Mouse (Mus musculus): ENCODE results near the gene Oas1g. TPM values are rescaled to one million over a fixed set of nuclear protein-coding genes. Genes with fewer than 3 reads are reported as not detected.
"Not testable (repeated sequence)": the region's sequence is repeated elsewhere in the genome, so short reads cannot be mapped to it uniquely, and the experiment has no call there.

Oas1g gene
- polyA plus RNA-seq, 1 experiment = 1.4 TPM

- TF ChIP-seq POLR2A (IDR thresholded peaks at IDR 0.05; ENCODE audit: low read depth, low read length) (no peak), CTCF (IDR thresholded peaks at IDR 0.05; ENCODE audit: extremely low read depth, insufficient read depth, insufficient read length, insufficient replicate concordance) (no peak)
- WGBS = 55% methylated on average over 6 of the region's 6 CpGs
- no peaks in the 10 kb centered on the region for H3K4me1 ChIP-seq (ENCODE audit: control insufficient read depth, insufficient read depth, insufficient read length)
- no peak overlapping the region for H3K27ac ChIP-seq (ENCODE audit: insufficient read depth, low read length)
- no peak for DNase-seq (ENCODE audit: low read depth in 1 of 2, low spot score in 2 of 2)
- no peak overlapping the region for H3K4me3 ChIP-seq (ENCODE audit: extremely low read depth, insufficient read depth, insufficient read length)
- no peaks in the 10 kb centered on the region for H3K27me3 ChIP-seq (ENCODE audit: control insufficient read depth, insufficient read depth, low read length)
- no peaks in the 10 kb centered on the region for H3K36me3 ChIP-seq (ENCODE audit: control insufficient read depth, insufficient read depth, low read length)
Measured at GRCm38 (mm10) chr5:120887831-120888230, 418 bp upstream of the Oas1g start.

GRCm38 (mm10) chr5:120881681-120882080, 5.7 kb downstream of the Oas1g start:
- not testable (repeated sequence) for H3K4me1 ChIP-seq (ENCODE audit: control insufficient read depth, insufficient read depth, insufficient read length); H3K27ac ChIP-seq (ENCODE audit: insufficient read depth, low read length); DNase-seq (ENCODE audit: low read depth in 1 of 2, low spot score in 2 of 2); H3K36me3 ChIP-seq (ENCODE audit: control insufficient read depth, insufficient read depth, low read length); H3K27me3 ChIP-seq (ENCODE audit: control insufficient read depth, insufficient read depth, low read length); H3K4me3 ChIP-seq (ENCODE audit: extremely low read depth, insufficient read depth, insufficient read length)
- WGBS = 92% methylated on average over 6 of the region's 6 CpGs

DNA sequence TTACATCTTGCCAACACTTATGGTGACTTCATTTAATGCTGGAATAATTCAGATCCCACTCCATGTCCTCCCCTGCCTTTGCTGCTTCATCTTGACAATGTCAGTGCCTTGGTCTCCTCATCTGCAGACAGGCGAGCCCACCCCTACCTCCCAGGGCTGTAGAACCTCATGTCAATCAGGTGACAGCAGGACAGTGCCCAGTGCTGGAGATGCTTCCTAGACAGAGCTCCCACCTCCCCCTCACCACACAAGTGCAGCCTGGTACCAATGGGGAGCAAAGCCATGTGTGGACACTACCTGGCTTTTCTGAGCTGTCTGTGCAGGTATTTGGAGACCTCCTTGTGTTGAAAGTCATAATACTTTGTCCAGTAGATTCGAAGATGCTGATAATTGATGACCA, 8.6 kb downstream of the Oas1g start:
- WGBS = 70% methylated on average over 2 of the region's 2 CpGs
- not testable (repeated sequence) for H3K27me3 ChIP-seq (ENCODE audit: control insufficient read depth, insufficient read depth, low read length); H3K4me1 ChIP-seq (ENCODE audit: control insufficient read depth, insufficient read depth, insufficient read length); DNase-seq (ENCODE audit: low read depth in 1 of 2, low spot score in 2 of 2); H3K36me3 ChIP-seq (ENCODE audit: control insufficient read depth, insufficient read depth, low read length); H3K27ac ChIP-seq (ENCODE audit: insufficient read depth, low read length); H3K4me3 ChIP-seq (ENCODE audit: extremely low read depth, insufficient read depth, insufficient read length)

DNA sequence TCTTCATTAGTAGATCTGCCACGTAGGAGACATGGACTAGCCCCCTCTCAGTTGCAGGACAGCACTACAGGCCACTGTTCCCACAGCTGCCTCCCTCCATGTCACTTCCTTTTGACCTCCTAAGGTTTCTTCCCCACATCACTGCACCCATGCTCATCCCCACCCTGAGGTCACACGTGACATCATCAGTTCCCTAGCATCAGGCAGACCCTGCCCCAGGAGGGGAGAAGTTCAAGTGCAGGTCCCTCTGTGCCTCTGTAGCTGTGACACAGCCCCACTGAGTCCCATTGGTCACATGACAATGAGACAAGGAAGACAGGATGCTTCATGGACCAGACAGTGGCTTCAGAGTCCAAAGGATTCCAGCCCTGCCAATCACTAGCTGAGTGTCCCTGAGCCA, 10.0 kb downstream of the Oas1g start:
- not testable (repeated sequence) for H3K27me3 ChIP-seq (ENCODE audit: control insufficient read depth, insufficient read depth, low read length); H3K4me1 ChIP-seq (ENCODE audit: control insufficient read depth, insufficient read depth, insufficient read length); DNase-seq (ENCODE audit: low read depth in 1 of 2, low spot score in 2 of 2); H3K27ac ChIP-seq (ENCODE audit: insufficient read depth, low read length); H3K4me3 ChIP-seq (ENCODE audit: extremely low read depth, insufficient read depth, insufficient read length); H3K36me3 ChIP-seq (ENCODE audit: control insufficient read depth, insufficient read depth, low read length)
- WGBS = 81% methylated on average over 2 of the region's 2 CpGs

- not testable (repeated sequence) for H3K27ac ChIP-seq (ENCODE audit: insufficient read depth, low read length); H3K27me3 ChIP-seq (ENCODE audit: control insufficient read depth, insufficient read depth, low read length); H3K36me3 ChIP-seq (ENCODE audit: control insufficient read depth, insufficient read depth, low read length); H3K4me3 ChIP-seq (ENCODE audit: extremely low read depth, insufficient read depth, insufficient read length); H3K4me1 ChIP-seq (ENCODE audit: control insufficient read depth, insufficient read depth, insufficient read length); DNase-seq (ENCODE audit: low read depth in 1 of 2, low spot score in 2 of 2)
- WGBS = 62% methylated on average over 2 of the region's 3 CpGs
Measured at GRCm38 (mm10) chr5:120876839-120877238, 10.6 kb downstream of the Oas1g start.

- Histone ChIP-seq H3K27ac (ENCODE audit: insufficient read depth, low read length) (no peak overlapping the region), H3K27me3 (ENCODE audit: control insufficient read depth, insufficient read depth, low read length) (no peaks in the 10 kb centered on the region), H3K4me1 (ENCODE audit: control insufficient read depth, insufficient read depth, insufficient read length) (no peaks in the 10 kb centered on the region), H3K4me3 (ENCODE audit: extremely low read depth, insufficient read depth, insufficient read length) (no peak overlapping the region), H3K36me3 (ENCODE audit: control insufficient read depth, insufficient read depth, low read length) (no peaks in the 10 kb centered on the region)
- 35% methylated on average over 2 of the region's 2 CpGs for WGBS
- no peak for TF ChIP-seq CTCF (IDR thresholded peaks at IDR 0.05; ENCODE audit: extremely low read depth, insufficient read depth, insufficient read length, insufficient replicate concordance)
- TF ChIP-seq POLR2A (IDR thresholded peaks at IDR 0.05; ENCODE audit: low read depth, low read length) = no peak
- no peak for DNase-seq (ENCODE audit: low read depth in 1 of 2, low spot score in 2 of 2)
Measured at GRCm38 (mm10) chr5:120871469-120871868, 15.9 kb downstream of the Oas1g start.

GRCm38 (mm10) chr5:120870782-120871181, 16.6 kb downstream of the Oas1g start:
- no peaks in the 10 kb centered on the region for H3K36me3 ChIP-seq (ENCODE audit: control insufficient read depth, insufficient read depth, low read length)
- WGBS = 80% methylated on average over 7 of the region's 7 CpGs
- TF ChIP-seq POLR2A (IDR thresholded peaks at IDR 0.05; ENCODE audit: low read depth, low read length) = no peak
- no peak for TF ChIP-seq CTCF (IDR thresholded peaks at IDR 0.05; ENCODE audit: extremely low read depth, insufficient read depth, insufficient read length, insufficient replicate concordance)
- H3K4me3 ChIP-seq (ENCODE audit: extremely low read depth, insufficient read depth, insufficient read length) = no peak overlapping the region
- H3K27ac ChIP-seq (ENCODE audit: insufficient read depth, low read length) = no peak overlapping the region
- H3K27me3 ChIP-seq (ENCODE audit: control insufficient read depth, insufficient read depth, low read length) = no peaks in the 10 kb centered on the region
- no peak for DNase-seq (ENCODE audit: low read depth in 1 of 2, low spot score in 2 of 2)
- no peaks in the 10 kb centered on the region for H3K4me1 ChIP-seq (ENCODE audit: control insufficient read depth, insufficient read depth, insufficient read length)

- no peaks in the 10 kb centered on the region for H3K36me3 ChIP-seq (ENCODE audit: control insufficient read depth, insufficient read depth, low read length)
- no peak overlapping the region for H3K4me3 ChIP-seq (ENCODE audit: extremely low read depth, insufficient read depth, insufficient read length)
- no peak for DNase-seq (ENCODE audit: low read depth in 1 of 2, low spot score in 2 of 2)
- WGBS = 69% methylated on average over 3 of the region's 3 CpGs
- TF ChIP-seq POLR2A (IDR thresholded peaks at IDR 0.05; ENCODE audit: low read depth, low read length) = no peak
- no peak for TF ChIP-seq CTCF (IDR thresholded peaks at IDR 0.05; ENCODE audit: extremely low read depth, insufficient read depth, insufficient read length, insufficient replicate concordance)
- no peaks in the 10 kb centered on the region for H3K27me3 ChIP-seq (ENCODE audit: control insufficient read depth, insufficient read depth, low read length)
- H3K4me1 ChIP-seq (ENCODE audit: control insufficient read depth, insufficient read depth, insufficient read length) = no peaks in the 10 kb centered on the region
- no peak overlapping the region for H3K27ac ChIP-seq (ENCODE audit: insufficient read depth, low read length)
Measured at GRCm38 (mm10) chr5:120870081-120870480, 17.3 kb downstream of the Oas1g start.

Data from spleen, adult 2 months (tissue).